Mouse (Mus musculus): Measurements from ENCODE around the gene Nrf1. TPM values are rescaled to one million over a fixed set of nuclear protein-coding genes. Genes with fewer than 3 reads are reported as not detected.

The Nrf1 gene
- polyA plus RNA-seq, 1 experiment: 66.8 TPM

GRCm38 (mm10) chr6:30171967-30172366 is 124.2 kb downstream of the Nrf1 start:
- Histone ChIP-seq H3K27me3 (ENCODE audit: control insufficient read depth, insufficient read depth, low read length, poor library complexity, severe bottlenecking) (no peaks in the 10 kb centered on the region), H3K36me3 (ENCODE audit: control insufficient read depth, insufficient read depth, low read length, poor library complexity, severe bottlenecking) (peaks cover 6% of the 10 kb centered on the region), H3K9ac (ENCODE audit: low read depth, poor library complexity, severe bottlenecking) (peak overlapping the region; percentile 84), H3K4me1 (ENCODE audit: control insufficient read depth, insufficient read depth, low read length) (peaks cover 20% of the 10 kb centered on the region), H3K9me3 (replicated peaks; ENCODE audit: control insufficient read depth, insufficient read depth, low read length, poor library complexity, severe bottlenecking) (no peaks in the 10 kb centered on the region), H3K27ac (ENCODE audit: insufficient read depth, low read length) (no peak overlapping the region), H3K4me3 (ENCODE audit: low read depth, low read length) (peak overlapping the region; percentile 33)
- TF ChIP-seq POLR2A (IDR thresholded peaks at IDR 0.05; ENCODE audit: insufficient read depth, low read length) (no peak), CTCF (IDR thresholded peaks at IDR 0.05; ENCODE audit: low read depth, low read length) (no peak), EP300 (IDR thresholded peaks at IDR 0.05; ENCODE audit: insufficient read depth, low read depth, low read length) (no peak)

- Histone ChIP-seq H3K4me3 (ENCODE audit: low read depth, low read length) (peak overlapping the region; percentile 78), H3K9me3 (replicated peaks; ENCODE audit: control insufficient read depth, insufficient read depth, low read length, poor library complexity, severe bottlenecking) (no peaks in the 10 kb centered on the region), H3K27me3 (ENCODE audit: control insufficient read depth, insufficient read depth, low read length, poor library complexity, severe bottlenecking) (no peaks in the 10 kb centered on the region), H3K27ac (ENCODE audit: insufficient read depth, low read length) (no peak overlapping the region), H3K9ac (ENCODE audit: low read depth, poor library complexity, severe bottlenecking) (peak overlapping the region; percentile 84), H3K36me3 (ENCODE audit: control insufficient read depth, insufficient read depth, low read length, poor library complexity, severe bottlenecking) (peaks cover 6% of the 10 kb centered on the region), H3K4me1 (ENCODE audit: control insufficient read depth, insufficient read depth, low read length) (peaks cover 20% of the 10 kb centered on the region)
- TF ChIP-seq CTCF (IDR thresholded peaks at IDR 0.05; ENCODE audit: low read depth, low read length) (no peak), EP300 (IDR thresholded peaks at IDR 0.05; ENCODE audit: insufficient read depth, low read depth, low read length) (no peak), POLR2A (IDR thresholded peaks at IDR 0.05; ENCODE audit: insufficient read depth, low read length) (no peak)
Measured at GRCm38 (mm10) chr6:30172441-30172819, 124.6 kb downstream of the Nrf1 start.

GRCm38 (mm10) chr6:30172820-30173550 is 125.2 kb downstream of the Nrf1 start:
- peak overlapping the region; percentile 60 for H3K27ac ChIP-seq (ENCODE audit: insufficient read depth, low read length)
- no peaks in the 10 kb centered on the region for H3K9me3 ChIP-seq (replicated peaks; ENCODE audit: control insufficient read depth, insufficient read depth, low read length, poor library complexity, severe bottlenecking)
- peaks cover 6% of the 10 kb centered on the region for H3K36me3 ChIP-seq (ENCODE audit: control insufficient read depth, insufficient read depth, low read length, poor library complexity, severe bottlenecking)
- peak overlapping the region; percentile 84 for H3K9ac ChIP-seq (ENCODE audit: low read depth, poor library complexity, severe bottlenecking)
- peaks cover 16% of the 10 kb centered on the region for H3K4me1 ChIP-seq (ENCODE audit: control insufficient read depth, insufficient read depth, low read length)
- TF ChIP-seq CTCF (IDR thresholded peaks at IDR 0.05; ENCODE audit: low read depth, low read length) (no peak), POLR2A (IDR thresholded peaks at IDR 0.05; ENCODE audit: insufficient read depth, low read length) (no peak), EP300 (IDR thresholded peaks at IDR 0.05; ENCODE audit: insufficient read depth, low read depth, low read length) (no peak)
- H3K4me3 ChIP-seq (ENCODE audit: low read depth, low read length): peak overlapping the region; percentile 78
- no peaks in the 10 kb centered on the region for H3K27me3 ChIP-seq (ENCODE audit: control insufficient read depth, insufficient read depth, low read length, poor library complexity, severe bottlenecking)

DNA sequence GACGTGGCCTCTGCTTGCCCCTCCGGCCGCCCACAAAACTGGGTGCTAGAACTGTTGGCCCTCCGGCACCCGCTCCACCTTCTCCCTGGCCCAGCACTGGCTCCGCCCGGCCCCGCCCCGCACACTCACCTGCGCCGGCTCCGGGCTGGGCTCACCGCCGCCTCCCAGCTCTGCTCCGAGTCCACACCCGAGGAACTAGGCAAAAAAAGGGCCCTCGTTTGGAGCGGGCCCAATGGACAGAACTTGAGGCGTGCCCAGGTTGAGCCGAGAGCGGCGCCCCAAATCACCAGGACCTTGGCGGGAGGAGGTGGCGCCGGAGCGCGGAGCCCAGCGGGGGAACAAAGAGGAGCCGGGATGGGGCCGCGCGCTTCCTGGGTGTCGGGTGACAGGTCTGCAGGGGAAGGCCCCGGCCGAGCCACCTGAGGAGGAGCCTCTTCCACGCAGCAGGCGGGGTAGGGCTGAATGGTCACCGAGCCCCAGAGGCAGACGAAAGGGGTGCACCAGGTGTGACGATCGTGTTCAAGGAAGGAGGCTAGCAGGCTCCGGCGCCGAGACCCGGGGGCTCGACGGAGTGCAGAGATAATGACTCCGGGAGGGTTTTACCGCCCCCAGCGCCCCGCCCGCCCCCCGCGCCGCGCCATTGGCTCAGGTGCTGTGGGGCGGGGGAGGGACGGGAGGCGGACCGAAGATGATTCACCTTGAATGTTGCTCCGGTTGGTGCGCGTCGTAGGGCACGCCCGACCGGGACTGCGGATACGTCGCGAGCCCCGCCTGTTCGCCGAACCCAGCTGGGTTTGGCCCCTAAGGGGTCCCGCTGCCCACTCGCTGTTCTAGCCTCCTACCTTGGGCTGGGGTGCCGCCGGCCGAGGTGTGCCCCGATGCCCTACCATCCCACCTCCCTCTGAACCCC is 126.0 kb downstream of the Nrf1 start:
- Histone ChIP-seq H3K27me3 (ENCODE audit: control insufficient read depth, insufficient read depth, low read length, poor library complexity, severe bottlenecking) (no peaks in the 10 kb centered on the region), H3K36me3 (ENCODE audit: control insufficient read depth, insufficient read depth, low read length, poor library complexity, severe bottlenecking) (peaks cover 3% of the 10 kb centered on the region; the same call in 1 of the 2 replicates), H3K9ac (ENCODE audit: low read depth, poor library complexity, severe bottlenecking) (peak overlapping the region; percentile 84), H3K4me1 (ENCODE audit: control insufficient read depth, insufficient read depth, low read length) (peaks cover 13% of the 10 kb centered on the region), H3K4me3 (ENCODE audit: low read depth, low read length) (peak overlapping the region; percentile 92), H3K9me3 (replicated peaks; ENCODE audit: control insufficient read depth, insufficient read depth, low read length, poor library complexity, severe bottlenecking) (no peaks in the 10 kb centered on the region), H3K27ac (ENCODE audit: insufficient read depth, low read length) (peak overlapping the region; percentile 87)
- TF ChIP-seq POLR2A (IDR thresholded peaks at IDR 0.05; ENCODE audit: insufficient read depth, low read length) (no peak), EP300 (IDR thresholded peaks at IDR 0.05; ENCODE audit: insufficient read depth, low read depth, low read length) (no peak), CTCF (IDR thresholded peaks at IDR 0.05; ENCODE audit: low read depth, low read length) (no peak)

DNA sequence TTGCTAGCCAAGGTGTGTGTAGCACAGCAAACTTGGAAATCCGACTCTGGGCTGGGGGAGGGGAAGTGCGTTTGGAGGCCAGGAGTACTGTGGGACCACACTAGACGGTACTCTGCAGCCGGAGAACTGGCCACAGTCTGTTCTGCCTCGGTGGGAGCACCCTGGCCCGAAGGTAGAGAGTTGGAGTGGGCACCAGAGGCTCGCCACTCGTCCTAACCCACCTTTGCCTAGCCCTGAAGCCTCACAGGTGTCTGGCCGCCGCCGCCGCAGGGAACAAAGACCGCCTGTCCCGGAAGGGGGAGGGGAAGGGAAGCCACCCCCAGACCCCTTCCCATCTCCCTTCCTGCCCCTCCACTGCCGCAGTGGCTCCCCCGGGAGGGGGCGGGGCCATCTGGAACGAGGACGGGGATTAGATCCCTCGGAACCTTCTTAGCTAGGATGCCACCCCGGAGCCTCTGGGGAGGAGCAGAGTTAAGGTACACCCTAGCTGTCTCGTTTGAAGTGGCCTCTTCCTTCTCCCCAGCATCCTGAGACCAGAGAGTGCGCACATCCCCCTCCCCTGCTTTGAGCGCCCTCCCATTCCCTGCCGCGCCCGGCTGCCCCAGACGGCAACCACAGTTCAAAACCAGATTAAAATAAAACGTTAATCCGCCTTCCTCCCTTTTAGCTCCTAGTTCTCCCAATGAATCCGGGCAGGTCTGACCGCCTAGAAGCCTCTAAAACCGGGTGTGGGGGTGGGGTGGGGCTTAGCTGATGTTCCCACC is 126.9 kb downstream of the Nrf1 start:
- Histone ChIP-seq H3K4me1 (ENCODE audit: control insufficient read depth, insufficient read depth, low read length) (peaks cover 9% of the 10 kb centered on the region), H3K9me3 (replicated peaks; ENCODE audit: control insufficient read depth, insufficient read depth, low read length, poor library complexity, severe bottlenecking) (no peaks in the 10 kb centered on the region), H3K36me3 (ENCODE audit: control insufficient read depth, insufficient read depth, low read length, poor library complexity, severe bottlenecking) (peaks cover 3% of the 10 kb centered on the region; the same call in 1 of the 2 replicates), H3K27me3 (ENCODE audit: control insufficient read depth, insufficient read depth, low read length, poor library complexity, severe bottlenecking) (no peaks in the 10 kb centered on the region), H3K4me3 (ENCODE audit: low read depth, low read length) (peak overlapping the region; percentile 92), H3K9ac (ENCODE audit: low read depth, poor library complexity, severe bottlenecking) (peak overlapping the region; percentile 84), H3K27ac (ENCODE audit: insufficient read depth, low read length) (peak overlapping the region; percentile 87)
- TF ChIP-seq CTCF (IDR thresholded peaks at IDR 0.05; ENCODE audit: low read depth, low read length): no peak
- TF ChIP-seq POLR2A (IDR thresholded peaks at IDR 0.05; ENCODE audit: insufficient read depth, low read length): no peak
- no peak for TF ChIP-seq EP300 (IDR thresholded peaks at IDR 0.05; ENCODE audit: insufficient read depth, low read depth, low read length)

All from ES-Bruce4 (cell line).